Mouse (Mus musculus): ENCODE results near the gene Wnt9a. TPM values are rescaled to one million over a fixed set of nuclear protein-coding genes. Genes with fewer than 3 reads are reported as not detected.

Wnt9a gene
- polyA plus RNA-seq, 1 experiment from 2014 or later: 1.6 TPM

Small RNAs within 50 kb of the gene (microRNA-seq; reads per million reads assigned to microRNA genes)
- gene Gm24756: not detected

Other genes starting within 250 kb of the Wnt9a start
- 0.88 and 1.1 TPM in 2 replicates for gene Obscn, start 170.5 kb upstream of the Wnt9a start, polyA plus RNA-seq (2014; fragmentation: Nextera tagmentation; extraction: Ambion mirVana)
- gene Iba57, start 143.2 kb upstream of the Wnt9a start, polyA plus RNA-seq (2014; fragmentation: Nextera tagmentation; extraction: Ambion mirVana): 1.7 and 2.6 TPM in 2 replicates
- 0.28 TPM in 1 of 2 replicates, not detected in the other for gene Gjc2, start 123.7 kb upstream of the Wnt9a start, polyA plus RNA-seq (2014; fragmentation: Nextera tagmentation; extraction: Ambion mirVana)
- 101 and 112 TPM in 2 replicates for gene Guk1, start 114.7 kb upstream of the Wnt9a start, polyA plus RNA-seq (2014; fragmentation: Nextera tagmentation; extraction: Ambion mirVana)
- 91.6 and 99.3 TPM in 2 replicates for gene Mrpl55, start 104.4 kb upstream of the Wnt9a start, polyA plus RNA-seq (2014; fragmentation: Nextera tagmentation; extraction: Ambion mirVana)
- gene 2310033P09Rik, start 98.6 kb upstream of the Wnt9a start, polyA plus RNA-seq (2014; fragmentation: Nextera tagmentation; extraction: Ambion mirVana): 31.0 and 33.1 TPM in 2 replicates
- gene Arf1, start 78.7 kb upstream of the Wnt9a start, polyA plus RNA-seq (2014; fragmentation: Nextera tagmentation; extraction: Ambion mirVana): 656 and 670 TPM in 2 replicates
- 2.6 and 3.3 TPM in 2 replicates for gene Wnt3a, start 16.2 kb upstream of the Wnt9a start, polyA plus RNA-seq (2014; fragmentation: Nextera tagmentation; extraction: Ambion mirVana)
- not detected in 2 replicates for gene Prss38, start 68.7 kb downstream of the Wnt9a start, polyA plus RNA-seq (2014; fragmentation: Nextera tagmentation; extraction: Ambion mirVana)
- gene Jmjd4, start 143.1 kb downstream of the Wnt9a start, polyA plus RNA-seq (2014; fragmentation: Nextera tagmentation; extraction: Ambion mirVana): 14.7 and 15.3 TPM in 2 replicates
- gene Snap47, start 144.3 kb downstream of the Wnt9a start, polyA plus RNA-seq (2014; fragmentation: Nextera tagmentation; extraction: Ambion mirVana): 193 and 203 TPM in 2 replicates
- 10.1 and 11.6 TPM in 2 replicates for gene Zfp867, start 165.5 kb downstream of the Wnt9a start, polyA plus RNA-seq (2014; fragmentation: Nextera tagmentation; extraction: Ambion mirVana)
- gene Zkscan17, start 219.8 kb downstream of the Wnt9a start, polyA plus RNA-seq (2014; fragmentation: Nextera tagmentation; extraction: Ambion mirVana): 26.0 and 27.9 TPM in 2 replicates
- gene Nlrp3, start 234.6 kb downstream of the Wnt9a start, polyA plus RNA-seq (2014; fragmentation: Nextera tagmentation; extraction: Ambion mirVana): 0.11 and 0.14 TPM in 2 replicates

Measured in neural tube, embryonic 11.5 days (tissue).